ENCODE assay signal across 9 mouse cellular contexts in the genomic region with DNA sequence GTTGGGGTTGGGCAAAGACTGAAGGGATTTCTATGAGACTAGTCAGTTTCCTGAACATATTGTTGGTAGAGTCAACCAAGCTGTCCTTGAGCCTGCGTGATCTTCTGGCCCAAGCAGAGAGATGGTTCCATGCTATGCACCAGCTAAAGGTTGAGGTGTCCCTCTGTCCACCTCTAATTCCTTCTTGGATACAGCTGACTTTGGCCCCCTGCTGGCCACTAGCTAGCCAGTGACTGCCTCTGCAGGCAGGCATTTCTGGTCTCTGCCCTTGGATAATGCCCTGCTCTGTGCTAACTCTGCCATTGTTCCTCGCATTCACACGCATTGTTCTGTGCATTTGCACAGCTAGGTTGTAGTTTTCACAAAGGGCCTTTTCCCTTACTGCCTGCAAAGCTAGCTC. TPM values are rescaled to one million over a fixed set of nuclear protein-coding genes. Genes with fewer than 3 reads are reported as not detected.
DNase-seq lines count a peak whose midpoint lies in the region; ATAC-seq and TF ChIP-seq lines count a peak whose summit lies in the region.
"Had no signal": no experiment of that assay in that cellular context is flagged by ENCODE, and none has a peak within 500 bp of the region (broad histone marks: within the 10 kb centered on the region; RNA-seq: fewer than 3 reads in every experiment).

No protein-coding gene starts in this region.

- no peak for TF ChIP-seq POLR2A in CH12.LX (IDR thresholded peaks at IDR 0.05; ENCODE audit: low read depth, low read length)

- TF ChIP-seq CTCF in hindbrain, postnatal 0 days (IDR thresholded peaks at IDR 0.05; ENCODE audit: low read depth): peak; percentile 56
- TF ChIP-seq CTCF in CH12.LX (conservative IDR thresholded peaks at IDR 0.05 in 1 of 2, IDR thresholded peaks at IDR 0.05 in 1 of 2; ENCODE audit: low read depth in 2 of 2, low read length in 2 of 2): peak; percentile 10 to 72; a peak in 2 of 4 replicates

- no peak overlapping the region for H3K9ac ChIP-seq in hindbrain, postnatal 0 days (replicated peaks; ENCODE audit: low read length)
- no peak overlapping the region for H3K9ac ChIP-seq in hindbrain, embryonic 14.5 days
- H3K9ac ChIP-seq in CH12.LX (ENCODE audit: insufficient read depth, low read depth): no peak overlapping the region
- no peak overlapping the region for H3K9ac ChIP-seq in forebrain, embryonic 11.5 days (ENCODE audit: low read length)

- TF ChIP-seq RAD21 in CH12.LX (IDR thresholded peaks at IDR 0.05; ENCODE audit: low read depth, low read length): peak; percentile 52

- no peaks in the 10 kb centered on the region for H3K79me2 ChIP-seq in CH12.LX (replicated peaks; ENCODE audit: control insufficient read depth, extremely low read depth, insufficient read depth, poor library complexity, severe bottlenecking)

- 0 out of 2 replicates have a peak, but pooled peaks cover 4% of the 10 kb centered on the region for H3K27me3 ChIP-seq in hindbrain, postnatal 0 days (ENCODE audit: insufficient read depth, low read length)
- H3K27me3 ChIP-seq in hindbrain, embryonic 14.5 days (ENCODE audit: control insufficient read depth, insufficient read depth, low read length): peaks cover 46% of the 10 kb centered on the region
- peaks cover 3% of the 10 kb centered on the region for H3K27me3 ChIP-seq in CH12.LX (replicated peaks)
- peaks cover 4% of the 10 kb centered on the region; the same call in 1 of the 2 replicates for H3K27me3 ChIP-seq in forebrain, embryonic 11.5 days (ENCODE audit: control insufficient read depth, insufficient read depth, low read length)

- 58% methylated on average over 3 of the region's 3 CpGs for WGBS in hindbrain, postnatal 0 days
- 48% methylated on average over 3 of the region's 3 CpGs for WGBS in hindbrain, embryonic 14.5 days
- whole genome bisulfite sequencing in forebrain, embryonic 11.5 days: 62% methylated on average over 3 of the region's 3 CpGs

- no peak overlapping the region for H3K4me2 ChIP-seq in hindbrain, postnatal 0 days (ENCODE audit: low read depth, low read length)
- H3K4me2 ChIP-seq in hindbrain, embryonic 14.5 days (replicated peaks): no peak overlapping the region
- no peak overlapping the region for H3K4me2 ChIP-seq in CH12.LX (ENCODE audit: insufficient read depth, low read depth, poor library complexity, severe bottlenecking)
- H3K4me2 ChIP-seq in forebrain, embryonic 11.5 days (ENCODE audit: low read depth, low read length, severe bottlenecking): no peak overlapping the region

- in situ Hi-C loops in CH12.LX (cut with MboI; ENCODE audit: low pct_ligation_motif_present, low pct_unique_long_range_greater_than_20kb, low sequenced_read_pairs): no loop called here

- ATAC-seq in hindbrain, postnatal 0 days: no peak
- ATAC-seq in hindbrain, embryonic 14.5 days (ENCODE audit: low FRiP score): no peak
- ATAC-seq in forebrain, embryonic 11.5 days (replicated peaks; ENCODE audit: low FRiP score): no peak

- TF ChIP-seq EP300 in CH12.LX (IDR thresholded peaks at IDR 0.05; ENCODE audit: low read length): no peak

- dilution Hi-C loops in CH12.LX (cut with MboI; ENCODE audit: extremely low pct_ligation_motif_present, extremely low pct_unique_long_range_greater_than_20kb, low sequenced_read_pairs): no loop called here

- H3K9me3 ChIP-seq in hindbrain, postnatal 0 days (ENCODE audit: low read length): no peaks in the 10 kb centered on the region
- H3K9me3 ChIP-seq in hindbrain, embryonic 14.5 days (ENCODE audit: control insufficient read depth, low read length): no peaks in the 10 kb centered on the region
- H3K9me3 ChIP-seq in CH12.LX (replicated peaks; ENCODE audit: low read length): no peaks in the 10 kb centered on the region
- H3K9me3 ChIP-seq in forebrain, embryonic 11.5 days (ENCODE audit: control insufficient read depth, low read length): no peaks in the 10 kb centered on the region

- H3K4me3 ChIP-seq in hindbrain, postnatal 0 days (ENCODE audit: low read length): no peak overlapping the region
- H3K4me3 ChIP-seq in hindbrain, embryonic 14.5 days (replicated peaks; ENCODE audit: low read length): no peak overlapping the region
- H3K4me3 ChIP-seq in CH12.LX (replicated peaks in 1 of 3; ENCODE audit: low read depth in 2 of 3, low read length in 2 of 3, poor library complexity in 1 of 3): no peak overlapping the region
- no peak overlapping the region for H3K4me3 ChIP-seq in forebrain, embryonic 11.5 days (ENCODE audit: low read depth, low read length)
- H3K4me3 ChIP-seq: erythroblast, embryonic 14.5 days had no signal

- H3K27ac ChIP-seq in hindbrain, postnatal 0 days: no peak overlapping the region
- H3K27ac ChIP-seq in hindbrain, embryonic 14.5 days: no peak overlapping the region
- H3K27ac ChIP-seq in CH12.LX (ENCODE audit: insufficient read depth, low read depth): no peak overlapping the region
- no peak overlapping the region for H3K27ac ChIP-seq in forebrain, embryonic 11.5 days (ENCODE audit: low read depth, low read length)

- DNase-seq in hindbrain, postnatal 0 days (ENCODE audit: low spot score): no peak
- no peak for DNase-seq in hindbrain, embryonic 14.5 days (ENCODE audit: low spot score)
- DNase-seq in CH12.LX (ENCODE audit: extremely low read depth) (peak; percentile 17), R1 (ENCODE audit: low read depth, low spot score) (peak; percentile 14)
- peak; percentile 39 for DNase-seq in heart, postnatal 4 days
- no peak for DNase-seq in right cerebral cortex, postnatal 25 days
- no peak for DNase-seq in forebrain, embryonic 11.5 days (ENCODE audit: low spot score)

- peaks cover 11% of the 10 kb centered on the region; the same call in 1 of the 2 replicates for H3K4me1 ChIP-seq in hindbrain, postnatal 0 days (ENCODE audit: insufficient read depth, low read length)
- 0 out of 2 replicates have a peak, but pooled peaks cover 3% of the 10 kb centered on the region for H3K4me1 ChIP-seq in hindbrain, embryonic 14.5 days (replicated peaks; ENCODE audit: control insufficient read depth, insufficient read depth, low read length)
- peaks cover 3 to 12% of the 10 kb centered on the region in 2 experiments; a peak in 3 of 4 replicates for H3K4me1 ChIP-seq in CH12.LX (ENCODE audit: control insufficient read depth in 1 of 2, insufficient read depth in 2 of 2)
- peaks cover 9% of the 10 kb centered on the region for H3K4me1 ChIP-seq in forebrain, embryonic 11.5 days (replicated peaks; ENCODE audit: control insufficient read depth, insufficient read depth, low read length)

- H3K36me3 ChIP-seq in hindbrain, postnatal 0 days (ENCODE audit: insufficient read depth, low read length): no peaks in the 10 kb centered on the region
- no peaks in the 10 kb centered on the region for H3K36me3 ChIP-seq in hindbrain, embryonic 14.5 days (replicated peaks; ENCODE audit: control insufficient read depth, insufficient read depth)
- no peaks in the 10 kb centered on the region for H3K36me3 ChIP-seq in CH12.LX (replicated peaks in 1 of 2; ENCODE audit: control insufficient read depth in 1 of 2, insufficient read depth in 1 of 2, low read length in 1 of 2)
- H3K36me3 ChIP-seq in forebrain, embryonic 11.5 days (ENCODE audit: control insufficient read depth, insufficient read depth, low read length): no peaks in the 10 kb centered on the region

TF ChIP-seq in CH12.LX, 34 proteins besides CTCF, POLR2A, EP300 and RAD21:
- TF ChIP-seq ZKSCAN1 (IDR thresholded peaks at IDR 0.05; ENCODE audit: borderline replicate concordance, low read depth, low read length): no peak
- no peak for TF ChIP-seq ELF1 (IDR thresholded peaks at IDR 0.05; ENCODE audit: low read depth, low read length)
- no peak for TF ChIP-seq NRF1 (IDR thresholded peaks at IDR 0.05; ENCODE audit: low read depth, low read length)
- peak; percentile 80 for TF ChIP-seq SMC3 (IDR thresholded peaks at IDR 0.05; ENCODE audit: low read depth, low read length)
- no peak for TF ChIP-seq TBP (conservative IDR thresholded peaks at IDR 0.05; ENCODE audit: low read depth, low read length)
- TF ChIP-seq MAFK (IDR thresholded peaks at IDR 0.05; ENCODE audit: insufficient replicate concordance, low read length): no peak

RNA-seq across cellular contexts. Expression of gene Crygs, which starts 15.9 kb away (rescaled TPM):
- total RNA-seq in hindbrain, postnatal 0 days (2014; rRNA removed): not detected in 2 replicates
- polyA plus RNA-seq in hindbrain, postnatal 0 days (2015; fragmentation: Nextera tagmentation; extraction: Ambion mirVana): 0.28 and 0.35 TPM in 2 replicates
- not detected in 2 replicates for polyA plus RNA-seq in hindbrain, embryonic 14.5 days (2014; fragmentation: Nextera tagmentation; extraction: Ambion mirVana)
- total RNA-seq in CH12.LX (2012; rRNA removed) (not detected in 2 replicates), CH12.LX (2014; rRNA removed) (not detected in 2 replicates)
- not detected in 2 replicates for polyA plus RNA-seq in CH12.LX (2012; ENCODE audit: insufficient read length, low read depth)
- total RNA-seq in heart, postnatal 4 days (2021): not detected
- not detected in 2 replicates for polyA plus RNA-seq in forebrain, embryonic 11.5 days (2014; fragmentation: Nextera tagmentation; extraction: Ambion mirVana)
- polyA plus RNA-seq: erythroblast, embryonic 14.5 days; liver, embryonic 16.5 days had no signal

Comparison
In these comparisons a context has a peak if more than half of its experiments do, and no peak if none do; other contexts are left out.
1. DNase-seq: peak in CH12.LX (single experiment), R1 (single experiment) and heart, postnatal 4 days (single experiment); none in hindbrain, postnatal 0 days (single experiment), hindbrain, embryonic 14.5 days (single experiment), right cerebral cortex, postnatal 25 days (single experiment) and forebrain, embryonic 11.5 days (single experiment).